Mouse (Mus musculus) brain, embryonic 14.5 days (tissue): ENCODE results near the gene Pim3.

Experiments
- CTCF ChIP-seq: fragments of 200-500 bp; IDR thresholded peaks from 2 replicates; pipeline ENCODE4 v1.5.1; 2012; ENCODE audit warnings: inconsistent platforms, mild to moderate bottlenecking, moderate library complexity, borderline replicate concordance; ENCODE audit not compliant: insufficient read depth, insufficient read length; ENCODE audit errors: extremely low read depth
- POLR2A ChIP-seq: fragments of 200-500 bp; IDR thresholded peaks from 2 replicates; pipeline ENCODE4 v1.6.1; 2012; ENCODE audit warnings: mild to moderate bottlenecking, inconsistent platforms, borderline replicate concordance; ENCODE audit not compliant: poor library complexity, insufficient read depth, insufficient read length, severe bottlenecking; ENCODE audit errors: extremely low read depth

DNA sequence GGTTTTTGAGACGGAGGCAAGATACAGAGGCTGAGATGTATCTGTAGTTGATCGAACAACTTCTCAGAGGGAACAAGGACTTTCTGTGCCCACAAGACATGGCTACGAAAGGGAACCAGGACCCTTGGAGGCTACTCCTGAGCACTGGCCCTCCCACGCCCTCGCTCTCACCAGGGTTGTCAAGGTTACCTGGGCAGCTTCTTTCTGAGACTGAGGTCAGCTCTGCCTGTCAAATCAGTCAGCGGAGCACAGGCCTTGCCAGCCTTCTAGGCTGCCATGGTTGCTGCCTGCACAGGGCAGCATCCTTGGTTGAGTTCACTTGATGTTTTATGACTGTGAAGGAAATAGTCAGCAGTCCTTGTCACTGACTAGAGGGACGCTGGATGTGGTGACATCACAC lies 39.5 kb upstream of the Pim3 start:
- no peak for TF ChIP-seq POLR2A
- no peak for TF ChIP-seq CTCF
